Mouse (Mus musculus) kidney, postnatal 10 days (tissue): ENCODE measurements around the gene Eif3k.

Source experiments
- DNase-seq: peaks from one replicate; pipeline ENCODE4 v3.0.0; 2021; ENCODE audit warnings: mixed read lengths

The Eif3k gene

DNA sequence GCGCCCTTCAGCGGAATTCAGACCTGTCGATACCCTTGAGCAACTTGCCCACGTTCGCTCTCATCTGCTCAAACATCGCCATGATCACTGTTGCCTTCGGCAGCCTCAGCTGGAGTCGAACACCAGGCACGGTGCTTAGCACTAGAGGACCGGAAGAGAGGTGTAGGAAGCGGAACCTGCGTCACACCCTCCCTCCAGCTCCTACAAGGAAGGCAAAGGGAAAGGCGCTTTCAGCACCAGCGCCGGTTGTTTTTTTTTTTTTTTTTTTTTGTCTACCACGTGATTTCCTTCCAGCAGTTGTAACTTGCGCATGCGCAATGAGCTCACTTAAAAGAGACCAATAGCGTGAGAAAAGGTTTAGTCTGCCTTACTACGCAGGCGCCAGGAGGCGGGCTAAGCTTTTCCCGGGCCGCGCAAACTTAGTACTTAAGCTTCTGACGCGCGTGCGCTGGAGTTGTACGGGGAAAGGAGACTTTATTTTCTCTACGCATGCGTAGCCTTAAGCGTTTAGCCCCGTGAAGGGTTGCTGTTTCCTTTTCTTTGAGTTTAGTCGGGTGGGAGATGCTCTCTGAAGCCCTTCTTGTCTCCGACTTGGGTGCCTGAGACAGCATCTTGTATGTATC is at the start of gene Eif3k, which contains the start of gene Map4k1:
TSS of gene Eif3k (minus strand) at position 214 of the 623 bp plus-strand sequence.
TSS of gene Map4k1 (plus strand) at position 400 of the 623 bp plus-strand sequence.
- peak; percentile 99 for DNase-seq

DNA sequence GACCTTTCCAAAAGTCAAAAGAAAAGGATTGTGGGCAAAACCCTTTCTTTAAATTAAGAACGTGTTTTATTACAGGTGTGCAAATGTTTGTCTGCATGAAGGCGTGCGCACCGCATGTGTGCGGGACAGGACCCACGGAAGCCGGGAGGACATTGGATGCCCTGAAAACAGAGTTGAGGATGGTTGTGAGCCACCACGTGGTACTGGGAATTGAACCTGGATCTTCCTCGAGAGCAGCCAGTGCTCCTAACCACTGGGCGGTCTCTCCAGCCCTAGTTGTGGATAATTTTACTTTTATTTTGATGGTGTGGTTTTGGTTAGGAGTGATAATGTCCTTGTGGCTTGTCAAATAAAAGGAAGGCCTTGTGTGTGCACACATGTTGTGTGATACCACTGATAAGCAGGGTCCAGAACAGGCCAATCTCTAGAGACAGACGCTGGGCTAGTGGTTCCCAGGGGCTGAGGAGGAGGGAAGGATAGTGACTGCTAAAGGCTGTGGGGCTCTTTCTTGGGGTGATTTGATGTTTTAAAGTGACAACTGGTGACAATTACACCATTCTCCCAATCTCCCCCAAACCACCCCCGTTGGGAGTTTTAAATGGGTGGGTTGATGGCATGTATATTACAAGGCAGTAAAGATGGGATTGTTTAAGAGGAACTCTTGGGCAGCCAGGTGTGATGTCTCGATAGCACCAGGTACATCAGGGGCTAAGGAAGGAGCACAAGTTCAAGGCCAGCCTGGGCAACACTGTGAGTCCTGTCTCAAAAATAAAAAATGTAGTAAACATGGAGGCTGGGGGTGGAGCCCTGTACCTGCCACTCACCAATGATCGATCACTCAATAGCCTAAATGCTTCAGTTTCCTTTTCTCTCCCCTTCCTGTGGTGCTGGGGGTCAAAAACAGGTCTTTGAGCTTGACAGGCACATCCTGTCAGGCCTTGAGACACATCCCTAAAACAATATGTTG is 48.3 kb upstream of the Eif3k start:
- DNase-seq = no peak

- DNase-seq = no peak
Observed at GRCm38 (mm10) chr7:29028761-29029160, 47.1 kb upstream of the Eif3k start.

- no peak for DNase-seq
Observed at GRCm38 (mm10) chr7:29026811-29027210, 45.1 kb upstream of the Eif3k start.

DNA sequence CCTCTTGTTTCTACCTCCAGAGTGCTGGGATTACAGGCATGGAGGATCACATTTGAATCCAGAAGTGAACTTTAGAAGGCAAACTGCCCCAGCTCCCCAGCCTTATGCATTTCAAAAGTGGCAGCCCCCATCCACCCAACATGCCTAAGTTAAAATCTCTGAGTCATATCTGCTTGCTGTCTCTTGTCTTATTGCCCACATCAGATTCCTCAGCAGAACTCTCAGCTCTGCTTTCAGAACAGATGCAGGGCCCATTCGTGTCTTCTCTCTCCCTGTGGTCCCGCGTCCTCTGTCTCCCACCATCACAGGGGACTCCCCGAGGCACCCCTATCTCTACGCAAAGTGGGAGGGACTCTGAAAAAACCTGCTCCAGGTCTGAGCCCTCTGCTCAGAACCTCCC is 44.5 kb upstream of the Eif3k start:
- no peak for DNase-seq

GRCm38 (mm10) chr7:29025566-29025965 is 43.9 kb upstream of the Eif3k start:
- no peak for DNase-seq

- no peak for DNase-seq
Observed at GRCm38 (mm10) chr7:29023514-29023913, 41.9 kb upstream of the Eif3k start.

GRCm38 (mm10) chr7:29022479-29022878 is 40.8 kb upstream of the Eif3k start:
- no peak for DNase-seq

GRCm38 (mm10) chr7:29019447-29020220 is 38.0 kb upstream of the Eif3k start:
- DNase-seq = peak; percentile 25

DNA sequence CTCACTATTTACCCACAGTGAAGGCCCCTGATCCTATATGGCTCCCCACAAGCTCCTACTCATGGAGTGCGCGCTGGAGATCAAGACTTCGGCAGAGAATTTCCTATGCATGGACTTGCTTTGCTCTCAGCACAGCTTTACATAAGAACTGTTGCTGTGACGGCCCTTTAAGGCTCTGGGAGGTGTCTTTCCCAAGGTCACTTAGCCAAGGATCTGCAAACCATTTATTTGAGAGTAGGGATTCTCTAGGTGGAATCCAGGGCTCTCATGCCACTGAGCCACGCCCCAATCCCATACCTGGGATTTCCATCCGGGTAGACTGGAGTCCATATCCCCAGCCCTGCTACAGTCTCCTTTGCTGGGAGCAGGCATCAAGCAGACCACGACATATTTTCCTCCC is 35.6 kb upstream of the Eif3k start:
- DNase-seq = no peak

- no peak for DNase-seq
Observed at GRCm38 (mm10) chr7:29016440-29016839, 34.8 kb upstream of the Eif3k start.

DNA sequence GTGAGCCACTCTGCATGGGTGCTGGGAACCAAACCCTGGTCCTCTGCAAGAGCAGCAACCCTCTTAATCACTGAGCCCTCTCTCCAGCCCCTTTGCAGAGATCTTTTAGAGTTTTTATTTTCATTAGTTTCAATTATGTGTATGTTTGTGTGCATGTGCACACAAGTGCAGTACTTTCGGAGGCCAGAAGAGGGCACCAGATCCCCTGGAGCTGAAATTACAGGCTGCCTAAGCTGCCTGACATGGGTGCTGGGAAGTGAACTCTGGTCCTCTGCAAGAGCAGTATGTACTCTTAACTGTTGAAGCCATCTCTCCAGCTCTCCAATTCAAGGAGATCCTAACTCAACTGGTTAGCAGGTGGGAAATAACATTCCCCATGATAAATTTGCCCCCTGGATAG is 33.3 kb upstream of the Eif3k start:
- DNase-seq = no peak

DNA sequence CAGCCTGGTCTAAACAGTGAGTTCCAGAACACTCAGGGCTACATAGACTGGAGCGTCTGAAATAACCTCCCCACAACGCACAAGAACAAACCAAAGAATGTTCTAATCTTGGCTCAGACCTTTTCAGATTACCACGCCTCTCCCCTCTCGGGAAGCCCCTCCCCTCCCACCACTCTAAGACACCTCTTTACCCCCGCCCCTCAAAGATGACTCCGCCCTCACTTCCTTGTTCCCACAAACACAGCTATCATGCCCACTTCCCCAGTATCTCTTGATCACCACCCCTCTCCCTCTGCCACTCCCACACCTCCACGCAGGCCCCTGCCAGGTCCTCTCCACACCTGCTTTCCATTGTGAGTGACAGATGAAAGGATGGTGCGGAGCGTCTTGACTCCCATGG is 27.1 kb upstream of the Eif3k start:
- no peak for DNase-seq

DNA sequence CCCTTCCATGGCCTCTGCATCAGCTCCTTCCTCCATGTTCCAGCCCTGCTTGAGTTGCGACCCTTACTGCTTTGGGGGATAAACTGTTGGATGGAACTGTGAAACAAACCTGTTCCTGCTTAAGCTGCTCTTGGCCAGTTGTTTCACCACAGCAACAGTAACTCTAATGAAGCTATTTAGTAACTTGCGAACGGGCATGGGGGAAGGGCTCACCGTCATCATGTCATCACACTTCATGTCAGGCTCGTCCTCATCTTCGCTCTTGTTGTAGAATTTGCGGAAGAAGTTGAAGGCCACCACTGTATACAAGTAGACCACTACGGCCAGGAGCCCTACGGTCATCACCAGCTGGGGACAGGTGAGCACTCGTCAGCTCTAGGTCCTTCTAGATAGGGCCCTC is 26.5 kb upstream of the Eif3k start:
- DNase-seq = no peak

DNA sequence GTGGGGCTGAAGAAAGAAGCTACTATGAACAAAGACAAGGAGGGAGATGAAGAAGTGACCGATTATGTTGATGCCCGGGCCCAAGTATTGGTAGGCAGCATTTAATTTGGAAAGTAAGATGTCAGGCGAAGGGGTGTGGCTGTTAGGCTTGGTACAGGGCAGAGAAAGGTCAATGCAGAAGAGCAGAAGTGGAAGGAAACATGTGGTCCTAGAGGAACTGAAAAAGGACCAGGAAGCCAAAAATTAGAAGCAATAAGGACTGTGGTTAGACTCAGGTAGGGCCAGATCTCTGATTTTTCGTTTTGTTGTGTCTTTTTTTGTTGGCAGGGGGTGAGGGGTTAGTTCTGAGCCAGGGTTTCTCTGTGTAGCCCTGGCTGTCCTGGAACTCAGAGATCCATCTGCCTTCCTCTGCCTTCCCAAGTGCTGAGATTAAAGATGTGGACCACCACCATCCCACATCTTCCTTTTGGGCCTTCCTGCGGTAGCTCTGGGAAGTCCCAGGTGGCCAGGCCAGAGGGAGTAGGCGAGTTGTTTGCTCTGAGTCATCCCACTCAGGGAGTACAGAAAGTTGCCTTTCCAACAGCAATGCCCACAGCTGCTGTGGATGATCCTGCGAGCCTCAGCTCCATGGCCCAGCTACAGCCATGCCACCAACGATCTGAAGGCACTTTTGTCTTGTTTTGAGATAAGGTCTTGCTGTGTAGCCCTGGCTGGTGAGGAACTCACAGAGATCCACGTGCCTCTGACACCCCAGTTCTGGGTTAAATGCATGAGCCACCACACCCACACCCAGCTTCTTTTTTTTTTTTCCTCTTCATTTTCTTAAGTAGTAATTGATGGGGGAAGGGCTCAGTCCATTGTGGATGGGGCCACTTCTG is 25.8 kb upstream of the Eif3k start:
- DNase-seq = no peak

DNA sequence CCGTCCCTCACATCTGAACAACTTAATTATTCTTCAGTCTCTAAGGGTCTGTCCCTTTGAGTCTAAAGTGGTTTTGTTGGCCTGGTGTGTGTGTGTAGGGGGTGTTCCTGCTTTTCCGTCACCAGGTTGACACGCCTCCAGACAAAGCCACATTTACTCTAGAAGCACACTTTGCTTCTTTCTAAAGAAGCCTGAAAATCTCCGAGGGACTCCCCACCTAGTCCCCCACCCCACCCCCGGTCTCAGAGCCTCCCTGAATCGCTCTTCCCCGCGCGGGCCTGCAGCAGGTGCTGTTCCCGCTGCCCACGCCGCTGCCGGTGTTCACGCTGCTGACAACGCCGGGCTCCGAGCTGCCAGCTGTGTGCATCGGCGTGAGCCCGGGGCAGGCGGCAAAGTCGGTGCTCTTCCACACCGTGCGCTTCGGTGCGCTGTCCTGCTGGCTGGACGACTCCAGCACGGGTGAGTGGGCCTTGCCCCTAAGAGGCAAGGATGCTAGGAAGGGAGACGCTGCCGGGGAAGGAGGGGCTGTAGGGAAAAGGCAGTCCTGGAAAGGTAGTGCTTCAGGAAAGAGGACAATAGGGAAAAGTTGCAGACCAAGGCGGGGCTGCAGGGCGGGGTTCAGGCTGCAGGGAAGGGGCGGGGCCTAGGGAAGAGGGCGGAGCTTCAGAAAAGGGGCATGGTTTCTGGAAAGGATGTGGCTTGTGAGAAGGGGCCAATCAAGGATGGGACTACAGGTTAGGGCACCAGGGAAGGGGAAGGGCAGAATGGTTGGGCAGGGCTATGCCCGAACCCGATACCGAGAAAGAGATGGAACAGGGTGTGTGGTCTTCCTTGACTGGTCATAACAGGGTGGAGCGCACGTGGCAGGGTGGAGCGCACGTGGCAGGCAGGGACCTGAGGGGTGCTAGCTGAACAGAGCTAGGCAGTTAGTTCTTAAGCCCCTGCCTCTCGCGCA is 19.3 kb upstream of the Eif3k start:
- DNase-seq = peak; percentile 84

DNA sequence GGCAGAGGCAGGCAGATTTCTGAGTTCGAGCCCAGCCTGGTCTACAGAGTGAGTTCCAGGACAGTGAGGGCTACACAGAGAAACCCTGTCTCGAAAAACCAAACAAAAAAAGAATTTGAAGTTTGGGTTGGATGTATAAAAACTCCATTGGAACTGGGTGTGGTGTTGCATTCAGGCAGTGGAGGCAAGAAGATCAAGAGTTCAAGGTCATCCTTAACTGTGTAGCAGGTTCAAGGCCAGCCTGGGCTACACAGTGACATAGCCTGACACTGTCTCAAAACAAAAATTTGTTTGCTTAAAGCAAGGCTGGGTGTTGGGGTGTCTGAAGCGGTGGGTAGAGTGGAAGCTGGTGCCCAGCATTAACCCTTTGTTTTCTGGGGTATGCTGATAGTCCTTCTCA is 11.7 kb upstream of the Eif3k start:
- DNase-seq = no peak

GRCm38 (mm10) chr7:28992997-28993396 is 11.3 kb upstream of the Eif3k start:
- DNase-seq = no peak

GRCm38 (mm10) chr7:28991616-28992015 is 10.0 kb upstream of the Eif3k start:
- DNase-seq = no peak

- no peak for DNase-seq
Observed at GRCm38 (mm10) chr7:28990766-28991273, 9.2 kb upstream of the Eif3k start.

GRCm38 (mm10) chr7:28985207-28985606 is 3.5 kb upstream of the Eif3k start:
- no peak for DNase-seq
